Mouse (Mus musculus): ENCODE measurements around the gene Mmp20.

Mmp20 gene

DNA sequence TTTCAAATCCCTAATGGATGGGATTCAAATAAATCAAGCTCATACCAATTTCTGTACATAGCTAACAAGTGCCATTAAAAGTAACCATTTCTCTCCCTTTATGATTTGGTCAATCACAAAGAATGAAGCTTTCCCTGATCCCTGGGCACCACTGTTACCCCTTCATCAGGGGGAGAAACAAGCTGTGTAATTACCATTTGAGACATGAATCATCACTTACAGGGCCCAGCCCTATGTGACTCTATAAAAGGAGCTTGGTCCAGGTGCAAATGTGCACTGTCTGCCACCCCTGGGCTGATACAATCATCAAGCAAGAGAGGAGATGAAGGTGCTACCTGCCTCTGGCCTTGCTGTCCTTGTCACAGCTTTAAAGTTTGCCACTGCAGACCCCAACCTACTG is at the start of gene Mmp20:
TSS of gene Mmp20 (plus strand) at position 301 of the 400 bp plus-strand sequence.
- no peak for DNase-seq (ENCODE audit: inconsistent age in 2 of 2, low spot score in 1 of 2)

- DNase-seq (ENCODE audit: inconsistent age in 2 of 2, low spot score in 1 of 2) = no peak
Observed at GRCm38 (mm10) chr9:7590063-7590462, 38.0 kb upstream of the Mmp20 start.

GRCm38 (mm10) chr9:7593272-7593812 is 34.7 kb upstream of the Mmp20 start:
- no peak for DNase-seq (ENCODE audit: inconsistent age in 2 of 2, low spot score in 1 of 2)

GRCm38 (mm10) chr9:7594816-7595540 is 33.1 kb upstream of the Mmp20 start:
- DNase-seq (ENCODE audit: inconsistent age in 2 of 2, low spot score in 1 of 2) = peak; percentile 87 to 95

- DNase-seq (ENCODE audit: inconsistent age in 2 of 2, low spot score in 1 of 2) = peak; percentile 58 to 90
Observed at GRCm38 (mm10) chr9:7602982-7603742, 24.9 kb upstream of the Mmp20 start.

GRCm38 (mm10) chr9:7604005-7604404 is 24.0 kb upstream of the Mmp20 start:
- no peak for DNase-seq (ENCODE audit: inconsistent age in 2 of 2, low spot score in 1 of 2)

- no peak for DNase-seq (ENCODE audit: inconsistent age in 2 of 2, low spot score in 1 of 2)
Observed at GRCm38 (mm10) chr9:7605638-7606037, 22.4 kb upstream of the Mmp20 start.

- no peak for DNase-seq (ENCODE audit: inconsistent age in 2 of 2, low spot score in 1 of 2)
Observed at GRCm38 (mm10) chr9:7622582-7622981, 5.4 kb upstream of the Mmp20 start.

- DNase-seq (ENCODE audit: inconsistent age in 2 of 2, low spot score in 1 of 2) = no peak
Observed at GRCm38 (mm10) chr9:7633936-7634335, 5.9 kb downstream of the Mmp20 start.

DNA sequence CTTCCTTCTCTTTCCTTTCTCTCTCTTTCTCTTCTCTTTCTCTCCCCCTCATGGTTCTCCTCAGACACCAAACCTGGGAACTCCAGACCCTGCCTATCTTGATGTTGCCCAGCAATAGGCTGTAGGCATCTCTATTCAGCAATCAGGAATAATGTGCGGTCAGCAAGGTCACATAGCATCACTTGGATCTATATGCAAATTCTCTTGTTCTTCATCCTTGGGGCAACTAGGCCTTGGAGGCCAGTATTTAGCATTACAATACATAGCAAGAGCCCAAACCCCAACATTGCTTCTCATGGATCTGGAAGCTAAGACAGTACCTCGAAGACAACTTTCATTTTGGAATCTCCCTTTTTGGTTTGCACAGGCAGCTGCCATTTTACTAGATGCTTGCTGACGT is 19.9 kb downstream of the Mmp20 start:
- DNase-seq (ENCODE audit: inconsistent age in 2 of 2, low spot score in 1 of 2) = no peak

DNA sequence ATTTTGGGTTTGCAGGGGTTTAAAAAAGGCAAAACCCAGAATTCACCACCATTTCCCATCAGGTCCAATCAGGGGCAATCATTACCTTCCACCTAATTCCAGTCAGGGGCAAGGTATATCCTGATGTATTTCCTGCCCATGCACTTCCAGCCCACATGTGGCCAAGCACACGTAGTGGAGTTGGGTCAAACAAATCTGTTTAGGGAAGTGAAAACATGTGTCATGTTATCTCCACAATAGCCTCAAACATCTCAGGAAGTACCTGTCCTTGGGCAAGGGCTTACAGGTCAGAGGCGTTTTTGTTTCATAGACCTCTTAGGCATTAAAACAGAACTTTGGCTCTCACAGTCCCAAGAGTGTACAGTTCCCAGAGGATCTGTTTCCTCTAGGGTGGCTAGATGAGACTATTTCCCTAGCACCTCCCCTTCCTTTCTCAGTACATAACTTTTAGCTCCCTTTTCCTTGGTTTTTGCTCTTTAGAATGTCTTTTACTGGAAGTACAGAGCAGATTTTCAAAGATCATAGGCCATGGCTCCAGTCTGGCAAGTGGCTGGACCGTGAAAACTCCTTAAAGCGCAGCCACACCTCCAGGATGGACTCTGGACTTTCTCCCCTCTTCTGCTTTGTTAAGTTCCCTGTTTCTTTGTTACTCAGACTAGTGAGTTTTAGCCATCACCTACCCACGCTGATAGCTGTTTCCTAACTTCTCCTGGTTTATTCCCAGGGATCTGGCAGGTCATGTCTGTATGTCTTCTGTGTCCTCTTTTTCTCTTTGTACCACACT is 22.6 kb downstream of the Mmp20 start:
- DNase-seq (ENCODE audit: inconsistent age in 2 of 2, low spot score in 1 of 2) = no peak

- DNase-seq (ENCODE audit: inconsistent age in 2 of 2, low spot score in 1 of 2) = no peak
Observed at GRCm38 (mm10) chr9:7652351-7653085, 24.5 kb downstream of the Mmp20 start.

DNA sequence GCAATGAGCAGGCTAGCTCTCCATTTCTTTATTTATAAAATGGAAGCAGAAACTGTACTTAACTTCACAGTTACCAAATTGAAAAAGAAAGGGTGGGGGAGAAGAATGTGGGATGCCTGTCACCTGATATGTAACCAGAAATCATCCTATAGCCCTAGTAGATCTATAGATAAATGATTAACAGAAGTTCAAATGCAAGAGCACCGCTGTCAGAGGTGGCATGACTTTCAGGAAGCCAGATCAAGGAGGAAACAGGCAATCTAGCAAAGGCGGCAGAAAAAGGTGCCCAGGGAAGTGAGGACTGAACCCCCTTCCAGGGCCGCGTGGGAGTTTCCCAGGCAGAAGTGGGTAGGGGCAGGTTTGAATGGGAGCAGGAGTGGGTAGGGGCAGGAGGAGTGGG is 29.9 kb downstream of the Mmp20 start:
- no peak for DNase-seq (ENCODE audit: inconsistent age in 2 of 2, low spot score in 1 of 2)

GRCm38 (mm10) chr9:7659469-7660020 is 31.5 kb downstream of the Mmp20 start:
- no peak for DNase-seq (ENCODE audit: inconsistent age in 2 of 2, low spot score in 1 of 2)

- DNase-seq (ENCODE audit: inconsistent age in 2 of 2, low spot score in 1 of 2) = no peak
Observed at GRCm38 (mm10) chr9:7661371-7661770, 33.3 kb downstream of the Mmp20 start.

DNA sequence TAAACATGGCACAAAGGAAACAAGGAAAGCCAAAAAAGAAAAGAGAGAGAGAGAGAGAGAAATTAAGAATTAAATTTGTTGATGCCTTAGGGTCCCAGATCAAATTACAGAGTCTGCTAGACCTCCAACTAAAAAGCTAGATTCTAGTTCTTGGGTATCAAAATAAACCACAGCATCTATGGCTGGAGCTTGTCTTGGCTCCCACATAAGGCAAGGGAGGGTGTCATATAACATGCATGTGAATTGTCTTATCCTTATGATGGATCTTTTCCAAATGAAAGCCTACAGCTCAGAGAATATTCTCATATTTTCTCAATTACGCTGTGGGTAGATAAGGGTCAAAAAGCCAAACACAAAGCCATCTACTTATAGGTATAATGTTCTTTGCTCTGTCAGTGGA is 41.6 kb downstream of the Mmp20 start:
- no peak for DNase-seq (ENCODE audit: inconsistent age in 2 of 2, low spot score in 1 of 2)

DNA sequence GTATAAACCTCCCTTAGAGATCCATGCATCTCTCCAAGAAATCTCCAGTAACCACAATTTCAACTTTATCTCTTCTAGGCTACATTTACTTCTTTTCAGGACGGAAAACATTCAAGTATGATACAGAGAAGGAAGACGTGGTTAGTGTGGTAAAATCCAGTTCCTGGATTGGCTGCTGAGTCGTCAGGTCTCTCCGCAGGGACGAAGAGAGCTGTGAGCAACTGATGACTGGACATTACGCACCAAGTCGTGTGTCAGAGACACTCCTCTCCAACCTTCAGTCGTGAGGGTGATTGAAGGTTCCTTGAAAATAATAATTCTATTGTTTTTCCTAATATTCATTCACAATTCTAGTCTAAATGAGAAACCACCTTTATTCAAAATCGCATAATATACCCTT is 45.0 kb downstream of the Mmp20 start:
- DNase-seq (ENCODE audit: inconsistent age in 2 of 2, low spot score in 1 of 2) = no peak

GRCm38 (mm10) chr9:7678154-7678837 is 50.3 kb downstream of the Mmp20 start:
- DNase-seq (ENCODE audit: inconsistent age in 2 of 2, low spot score in 1 of 2) = peak; percentile 23 to 31

DNA sequence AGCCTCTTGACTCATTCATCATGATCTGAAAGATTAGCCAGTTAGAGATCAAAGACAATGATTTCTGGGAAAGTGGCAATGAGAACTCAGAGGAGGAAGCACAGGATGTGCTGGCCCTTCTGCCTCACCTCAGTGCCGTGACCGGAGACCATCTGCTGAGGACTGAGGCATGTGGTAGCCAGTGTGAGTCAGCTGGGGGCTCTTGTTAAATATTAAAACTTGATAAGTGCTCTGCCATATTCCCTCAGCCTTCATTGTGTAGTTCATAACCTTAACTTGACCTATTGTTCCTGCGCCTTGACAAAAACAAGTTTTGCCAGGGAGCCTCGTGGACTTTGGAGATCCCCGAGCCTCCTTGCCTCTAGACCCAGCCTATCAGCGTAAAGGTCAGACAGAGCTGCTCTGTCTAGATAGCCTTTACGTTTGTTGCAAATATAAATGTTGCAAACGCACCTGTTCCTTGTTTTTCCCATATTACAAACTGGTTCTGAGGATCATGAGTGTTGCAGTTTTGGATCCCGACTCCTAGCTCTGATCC is 54.1 kb downstream of the Mmp20 start:
- no peak for DNase-seq (ENCODE audit: inconsistent age in 2 of 2, low spot score in 1 of 2)

GRCm38 (mm10) chr9:7686024-7686423 is 58.0 kb downstream of the Mmp20 start:
- no peak for DNase-seq (ENCODE audit: inconsistent age in 2 of 2, low spot score in 1 of 2)

Measured in adrenal gland, adult (tissue).